Mouse (Mus musculus) megakaryocyte, embryonic 14.5 days (primary cell): ENCODE results near the gene Erbb4. TPM values are rescaled to one million over a fixed set of nuclear protein-coding genes. Genes with fewer than 3 reads are reported as not detected.

Source experiments
- H3K27me3 ChIP-seq: replicated peaks from 2 replicates; pipeline ENCODE3; 2012; ENCODE audit warnings: inconsistent platforms
- H3K36me3 ChIP-seq: replicated peaks from 2 replicates; pipeline ENCODE3; 2012; ENCODE audit warnings: low read length, inconsistent platforms, mixed read lengths
- H3K4me1 ChIP-seq: 2 replicates; pipeline ENCODE4 v1.6.1; 2012; ENCODE audit warnings: inconsistent platforms
- H3K4me3 ChIP-seq: replicated peaks from 2 replicates; pipeline ENCODE3; 2012; ENCODE audit warnings: moderate library complexity, mild to moderate bottlenecking, inconsistent platforms
- H3K9me3 ChIP-seq: 2 replicates; pipeline ENCODE4 v1.6.1; 2012; ENCODE audit warnings: inconsistent platforms
- FLI1 ChIP-seq: IDR thresholded peaks from 2 replicates; pipeline ENCODE4 v1.6.1; 2012; ENCODE audit warnings: low read length, inconsistent platforms, mixed read lengths
- GATA1 ChIP-seq: IDR thresholded peaks from 3 replicates; pipeline ENCODE4 v1.6.1; 2012; ENCODE audit warnings: mixed read lengths, low read length, inconsistent platforms, borderline replicate concordance
- polyA plus RNA-seq: library from polyadenylated mRNA; stranded (reverse); fragments of >175 nt; gene quantifications from 2 replicates; pipeline ENCODE4 v1.2.3, GENCODE M21; 2012; ENCODE audit warnings: low replicate concordance; ENCODE audit not compliant: insufficient read depth

The Erbb4 gene
- polyA plus RNA-seq, 1 experiment = not detected

DNA sequence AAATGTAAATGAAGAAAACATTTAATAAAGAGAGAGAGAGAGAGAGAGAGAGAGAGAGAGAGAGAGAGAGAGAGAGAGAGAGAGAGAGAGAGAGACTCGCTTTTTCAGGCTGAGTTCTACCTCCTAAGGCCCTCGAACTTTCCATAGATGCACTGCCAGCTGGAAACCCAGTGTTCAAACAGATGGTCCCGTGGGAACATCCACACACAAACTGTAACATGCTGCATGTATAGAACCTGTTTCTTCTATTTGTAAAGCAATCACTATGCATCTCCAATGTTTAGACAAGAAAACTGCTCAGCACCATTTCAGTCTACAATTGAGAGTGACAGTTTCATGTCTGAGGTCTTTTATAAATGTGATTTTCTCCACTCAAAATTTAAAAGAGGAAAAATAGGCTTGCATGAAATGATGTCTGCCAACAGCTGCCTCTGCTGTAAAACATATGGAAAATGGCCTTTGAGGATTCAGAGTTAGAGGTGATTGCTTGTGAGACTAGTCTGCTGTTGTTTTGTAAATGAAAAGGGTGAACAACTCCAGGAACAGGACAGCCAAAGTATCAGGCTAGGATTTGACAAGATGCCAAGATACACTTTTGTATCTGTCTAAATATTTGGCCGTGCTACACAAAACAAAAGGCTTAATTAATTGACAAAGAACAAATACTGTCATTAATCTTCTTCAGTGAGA lies 533.9 kb downstream of the Erbb4 start:
- Histone ChIP-seq H3K4me1 (no peaks in the 10 kb centered on the region), H3K36me3 (no peaks in the 10 kb centered on the region), H3K9me3 (no peaks in the 10 kb centered on the region), H3K4me3 (no peak overlapping the region), H3K27me3 (no peaks in the 10 kb centered on the region)
- no peak for TF ChIP-seq FLI1
- no peak for TF ChIP-seq GATA1

DNA sequence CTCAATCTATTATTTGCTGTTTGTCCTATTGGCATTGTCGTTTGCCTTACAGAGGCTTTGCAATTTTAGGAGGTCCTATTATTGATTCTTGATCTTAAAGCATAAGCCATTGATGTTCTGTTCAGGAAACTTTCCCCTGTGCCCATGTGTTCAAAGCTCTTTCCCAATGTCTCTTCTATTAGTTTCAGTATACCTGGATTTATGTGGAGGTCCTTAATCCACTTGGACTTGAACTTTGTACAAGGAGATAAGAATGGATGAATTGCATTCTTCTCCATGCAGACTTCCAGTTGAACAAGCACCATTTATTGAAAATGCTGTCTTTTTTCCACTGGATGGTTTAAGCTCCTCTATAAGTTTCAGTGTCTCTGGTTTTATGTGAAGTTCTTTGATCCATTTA lies 536.9 kb downstream of the Erbb4 start:
- Histone ChIP-seq H3K36me3 (no peaks in the 10 kb centered on the region), H3K9me3 (no peaks in the 10 kb centered on the region), H3K27me3 (no peaks in the 10 kb centered on the region), H3K4me3 (no peak overlapping the region), H3K4me1 (no peaks in the 10 kb centered on the region)
- TF ChIP-seq GATA1 (no peak), FLI1 (no peak)

DNA sequence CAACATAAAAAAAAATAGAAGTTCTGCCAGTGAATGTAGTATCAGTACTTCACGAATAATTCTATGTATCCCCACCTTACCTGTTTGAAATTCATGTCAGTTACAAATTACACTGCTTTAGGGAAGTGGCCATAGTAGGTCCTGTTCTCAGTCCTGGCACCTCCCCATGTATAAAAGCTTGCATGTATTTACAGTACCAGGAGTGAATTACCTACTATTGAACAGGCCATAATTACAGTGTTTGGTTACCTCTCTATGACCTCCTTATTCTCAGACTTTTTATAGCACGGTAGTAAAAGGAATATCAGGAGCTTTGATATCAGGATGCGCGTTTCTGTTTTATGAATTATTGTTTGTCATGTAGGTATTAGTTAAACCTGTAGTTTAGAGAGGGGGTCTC lies 564.9 kb downstream of the Erbb4 start:
- no peaks in the 10 kb centered on the region for H3K27me3 ChIP-seq
- H3K36me3 ChIP-seq = no peaks in the 10 kb centered on the region
- H3K4me3 ChIP-seq = no peak overlapping the region
- TF ChIP-seq GATA1 (no peak), FLI1 (no peak)
- H3K4me1 ChIP-seq = no peaks in the 10 kb centered on the region
- no peaks in the 10 kb centered on the region for H3K9me3 ChIP-seq

DNA sequence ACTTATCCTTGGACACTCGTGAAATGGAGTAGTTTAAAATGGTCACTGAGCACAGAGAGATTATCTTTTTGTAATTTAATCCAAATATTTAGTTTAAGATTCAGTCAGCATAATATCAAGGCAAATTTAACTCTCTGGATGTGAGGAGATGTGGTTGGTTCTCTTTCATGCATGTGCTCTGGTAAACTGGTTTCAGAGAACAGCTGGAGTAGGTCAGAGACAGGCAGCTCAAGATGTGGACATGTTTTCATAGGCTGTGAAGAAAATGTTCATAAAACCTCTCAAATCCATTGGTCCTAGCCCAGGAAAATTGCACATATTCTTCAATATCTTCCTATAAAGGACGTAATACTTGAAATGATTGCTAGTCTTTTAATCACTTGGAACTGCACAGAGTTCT lies 590.0 kb downstream of the Erbb4 start:
- H3K4me1 ChIP-seq = no peaks in the 10 kb centered on the region
- H3K27me3 ChIP-seq = no peaks in the 10 kb centered on the region

DNA sequence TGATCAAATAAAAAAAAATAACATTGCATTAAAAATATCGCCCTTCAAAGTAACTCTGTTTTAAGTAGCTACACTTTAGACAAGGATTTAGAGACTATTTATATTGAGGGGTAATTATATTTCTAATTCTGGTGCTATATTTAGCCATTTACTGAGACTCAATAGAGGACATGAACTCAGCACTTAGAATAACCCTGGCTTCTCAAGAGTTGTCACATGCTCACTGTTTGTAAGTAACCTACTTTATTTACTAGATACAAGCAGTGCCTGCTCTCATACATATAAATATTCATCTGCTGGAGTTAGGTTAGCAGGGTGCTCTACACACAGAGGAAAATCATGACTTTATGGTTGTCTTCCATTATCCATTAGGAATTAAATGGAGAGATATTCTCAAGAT lies 604.0 kb downstream of the Erbb4 start:
- H3K4me3 ChIP-seq = no peak overlapping the region
- H3K27me3 ChIP-seq = no peaks in the 10 kb centered on the region
- no peaks in the 10 kb centered on the region for H3K36me3 ChIP-seq
- TF ChIP-seq GATA1 (no peak), FLI1 (no peak)
- H3K9me3 ChIP-seq = no peaks in the 10 kb centered on the region
- no peaks in the 10 kb centered on the region for H3K4me1 ChIP-seq

More for the DNA sequence above, 590.0 kb downstream of the Erbb4 start:
- Histone ChIP-seq H3K36me3 (no peaks in the 10 kb centered on the region), H3K4me3 (no peak overlapping the region), H3K9me3 (no peaks in the 10 kb centered on the region)
- TF ChIP-seq FLI1 (no peak), GATA1 (no peak)

DNA sequence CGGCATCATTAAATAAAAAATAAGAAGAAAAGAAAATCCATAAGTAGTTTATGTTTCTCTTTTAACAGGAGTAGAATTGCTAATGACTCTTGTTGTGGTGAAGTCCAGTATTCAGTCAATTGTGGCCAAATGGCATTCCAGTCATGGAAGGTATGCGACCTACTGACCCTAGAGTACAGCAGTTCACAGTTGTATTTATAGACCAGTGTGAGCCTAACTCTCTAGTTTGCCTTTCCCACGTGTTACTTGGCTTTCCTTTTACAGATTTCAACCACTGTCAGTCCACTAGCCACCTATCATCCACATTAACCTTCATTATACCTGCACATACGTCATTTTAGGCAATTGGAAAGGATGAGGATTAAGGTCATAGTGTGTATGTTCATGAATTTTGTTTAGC lies 606.3 kb downstream of the Erbb4 start:
- no peaks in the 10 kb centered on the region for H3K4me1 ChIP-seq
- no peak for TF ChIP-seq GATA1
- no peak for TF ChIP-seq FLI1
- H3K27me3 ChIP-seq = no peaks in the 10 kb centered on the region
- no peak overlapping the region for H3K4me3 ChIP-seq
- no peaks in the 10 kb centered on the region for H3K36me3 ChIP-seq
- H3K9me3 ChIP-seq = no peaks in the 10 kb centered on the region; the same call in 1 of the 2 replicates

DNA sequence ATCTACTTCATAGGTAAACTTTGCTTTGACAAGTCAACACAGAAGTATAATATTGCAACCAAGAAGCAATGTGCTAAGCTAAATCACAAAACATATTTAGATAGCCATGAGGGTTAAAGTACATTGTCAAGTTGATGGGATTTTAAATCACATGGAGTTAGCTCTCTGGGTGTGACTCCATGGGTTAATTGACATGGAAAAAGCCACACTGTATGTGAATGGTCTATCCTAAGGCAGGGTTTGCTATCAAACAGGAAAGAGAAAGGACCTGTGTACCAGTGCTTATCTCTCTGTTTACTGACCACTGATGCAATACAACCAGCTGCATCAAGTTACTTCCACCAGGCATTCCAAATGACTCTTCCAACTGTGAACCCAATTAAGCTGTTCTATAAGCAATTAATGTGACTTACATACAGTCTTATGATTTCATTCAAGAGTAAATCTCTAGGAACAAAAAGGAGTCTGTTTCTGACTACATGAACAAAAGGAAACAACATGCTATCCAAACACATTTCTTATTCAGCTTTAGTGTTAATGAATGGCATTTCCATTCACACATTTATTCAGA lies 641.4 kb downstream of the Erbb4 start:
- TF ChIP-seq FLI1 (no peak), GATA1 (no peak)
- Histone ChIP-seq H3K36me3 (no peaks in the 10 kb centered on the region), H3K4me1 (no peaks in the 10 kb centered on the region), H3K27me3 (no peaks in the 10 kb centered on the region), H3K9me3 (no peaks in the 10 kb centered on the region), H3K4me3 (no peak overlapping the region)

DNA sequence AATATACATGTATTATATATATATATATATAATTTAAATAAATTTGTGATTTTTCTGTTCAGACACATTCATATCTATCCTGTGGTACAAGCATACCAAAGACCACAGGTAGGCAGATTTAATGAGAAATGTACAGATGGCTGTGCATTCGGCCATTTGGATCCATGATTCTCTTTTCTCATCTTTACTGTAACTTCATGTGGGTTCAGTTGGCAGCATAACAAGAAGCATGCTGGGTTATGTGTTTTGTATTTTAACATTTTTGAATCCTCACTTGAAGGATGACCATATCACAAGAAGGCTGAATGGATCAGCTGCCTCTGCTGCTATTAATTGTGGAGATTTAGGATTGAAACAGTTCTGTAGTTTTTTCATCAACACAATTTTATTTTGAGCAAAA lies 656.6 kb downstream of the Erbb4 start:
- H3K9me3 ChIP-seq = no peaks in the 10 kb centered on the region
- no peak overlapping the region for H3K4me3 ChIP-seq
- TF ChIP-seq FLI1 (no peak), GATA1 (no peak)
- H3K27me3 ChIP-seq = no peaks in the 10 kb centered on the region
- H3K36me3 ChIP-seq = no peaks in the 10 kb centered on the region
- H3K4me1 ChIP-seq = no peaks in the 10 kb centered on the region

DNA sequence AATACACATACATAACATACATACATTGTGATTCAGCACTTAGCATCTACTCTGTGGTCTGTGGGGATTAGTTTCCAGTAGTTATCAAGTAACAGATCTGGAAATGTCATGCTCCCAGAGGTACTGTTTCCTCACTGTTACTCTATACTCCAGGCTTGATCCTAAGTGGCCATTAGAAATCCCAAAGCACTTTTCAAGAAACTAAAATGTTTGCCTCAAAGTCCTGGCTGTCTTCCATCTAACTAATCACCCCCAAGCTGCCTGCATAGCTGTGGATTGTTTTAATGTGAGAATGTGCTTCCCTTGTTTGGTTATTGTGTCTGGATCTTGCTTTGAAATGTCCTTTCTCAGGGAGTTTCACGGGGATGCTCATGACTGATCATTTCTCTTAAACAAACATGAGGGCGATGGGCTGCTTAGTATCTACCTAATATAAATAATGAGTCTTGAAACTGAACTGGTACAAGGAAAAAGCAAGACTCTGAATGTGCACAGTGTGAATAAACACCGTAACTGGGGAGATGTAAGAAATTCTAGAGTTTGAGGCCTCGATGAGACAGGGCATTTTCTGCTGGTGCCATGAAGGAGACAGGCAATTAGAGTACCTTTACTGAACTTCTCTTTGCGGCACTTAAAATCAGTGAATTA lies 683.4 kb downstream of the Erbb4 start:
- H3K4me1 ChIP-seq = no peaks in the 10 kb centered on the region
- TF ChIP-seq GATA1 (no peak), FLI1 (no peak)
- H3K9me3 ChIP-seq = no peaks in the 10 kb centered on the region
- H3K27me3 ChIP-seq = no peaks in the 10 kb centered on the region
- no peak overlapping the region for H3K4me3 ChIP-seq
- H3K36me3 ChIP-seq = no peaks in the 10 kb centered on the region

DNA sequence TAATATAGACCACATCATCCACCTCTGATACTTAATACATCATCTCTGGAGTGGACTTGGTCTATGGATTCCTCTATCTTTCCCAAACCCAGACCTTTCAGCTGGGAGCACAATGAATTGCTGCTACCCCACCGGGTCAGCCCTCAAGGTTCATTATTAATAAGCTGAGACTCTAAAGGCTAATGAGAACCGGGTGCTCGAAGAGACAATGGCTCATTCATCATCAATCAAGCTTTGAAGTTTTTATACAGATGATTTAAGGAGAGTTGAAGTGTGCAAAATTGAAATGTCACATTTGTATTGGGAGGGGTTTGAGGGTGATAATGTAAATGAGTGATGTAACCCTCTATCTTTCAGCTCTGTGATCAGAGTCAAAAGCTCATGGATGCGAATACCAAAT lies 706.7 kb downstream of the Erbb4 start:
- Histone ChIP-seq H3K36me3 (no peaks in the 10 kb centered on the region), H3K4me3 (no peak overlapping the region), H3K4me1 (no peaks in the 10 kb centered on the region), H3K9me3 (no peaks in the 10 kb centered on the region), H3K27me3 (no peaks in the 10 kb centered on the region)
- TF ChIP-seq GATA1 = no peak
- TF ChIP-seq FLI1 = no peak
